Mouse (Mus musculus): ENCODE data around the gene Slc45a2. TPM values are rescaled to one million over a fixed set of nuclear protein-coding genes. Genes with fewer than 3 reads are reported as not detected.

Slc45a2 gene
- polyA plus RNA-seq, 1 experiment from 2014 or later: 0.07 TPM

GRCm38 (mm10) chr15:11066299-11066698, 65.8 kb downstream of the Slc45a2 start:
- Histone ChIP-seq H3K9me3 (ENCODE audit: control insufficient read depth, low read length) (no peaks in the 10 kb centered on the region), H3K36me3 (ENCODE audit: control insufficient read depth, insufficient read depth, low read length) (no peaks in the 10 kb centered on the region), H3K4me2 (ENCODE audit: low read depth, low read length) (peak overlapping the region; percentile 42), H3K4me1 (ENCODE audit: control insufficient read depth, insufficient read depth, low read length) (peaks cover 9% of the 10 kb centered on the region; the same call in 1 of the 2 replicates), H3K9ac (replicated peaks; ENCODE audit: low read depth, low read length) (no peak overlapping the region), H3K27me3 (ENCODE audit: control insufficient read depth, insufficient read depth, low read length) (no peaks in the 10 kb centered on the region), H3K27ac (ENCODE audit: low read depth, low read length) (no peak overlapping the region), H3K4me3 (ENCODE audit: low read depth, low read length) (no peak overlapping the region)
- 16% methylated on average over 5 of the region's 5 CpGs for WGBS
- no peak for ATAC-seq (ENCODE audit: low read depth)

- Histone ChIP-seq H3K9me3 (ENCODE audit: control insufficient read depth, low read length) (no peaks in the 10 kb centered on the region), H3K27me3 (ENCODE audit: control insufficient read depth, insufficient read depth, low read length) (no peaks in the 10 kb centered on the region), H3K27ac (ENCODE audit: low read depth, low read length) (no peak overlapping the region), H3K9ac (replicated peaks; ENCODE audit: low read depth, low read length) (no peak overlapping the region), H3K36me3 (ENCODE audit: control insufficient read depth, insufficient read depth, low read length) (no peaks in the 10 kb centered on the region), H3K4me2 (ENCODE audit: low read depth, low read length) (no peak overlapping the region), H3K4me3 (ENCODE audit: low read depth, low read length) (no peak overlapping the region), H3K4me1 (ENCODE audit: control insufficient read depth, insufficient read depth, low read length) (peaks cover 9% of the 10 kb centered on the region; the same call in 1 of the 2 replicates)
- no peak for ATAC-seq (ENCODE audit: low read depth)
- 89% methylated on average over 7 of the region's 7 CpGs for WGBS
These were observed 67.4 kb downstream of the Slc45a2 start for GRCm38 (mm10) chr15:11067891-11068290.

GRCm38 (mm10) chr15:11075726-11076361, 75.3 kb downstream of the Slc45a2 start:
- Histone ChIP-seq H3K4me1 (ENCODE audit: control insufficient read depth, insufficient read depth, low read length) (no peaks in the 10 kb centered on the region), H3K9me3 (ENCODE audit: control insufficient read depth, low read length) (no peaks in the 10 kb centered on the region), H3K27ac (ENCODE audit: low read depth, low read length) (no peak overlapping the region), H3K4me2 (ENCODE audit: low read depth, low read length) (no peak overlapping the region), H3K4me3 (ENCODE audit: low read depth, low read length) (no peak overlapping the region), H3K27me3 (ENCODE audit: control insufficient read depth, insufficient read depth, low read length) (no peaks in the 10 kb centered on the region), H3K36me3 (ENCODE audit: control insufficient read depth, insufficient read depth, low read length) (no peaks in the 10 kb centered on the region), H3K9ac (replicated peaks; ENCODE audit: low read depth, low read length) (no peak overlapping the region)
- WGBS: 80% methylated on average over 3 of the region's 3 CpGs
- ATAC-seq (ENCODE audit: low read depth): no peak

Other genes with a start within 250 kb of the Slc45a2 start
- gene C1qtnf3, start 48.4 kb upstream of the Slc45a2 start, polyA plus RNA-seq (2014; fragmentation: Nextera tagmentation; extraction: Ambion mirVana): 21.2 and 23.6 TPM in 2 replicates
- 14.2 TPM in 2 replicates for gene Amacr, start 19.0 kb upstream of the Slc45a2 start, polyA plus RNA-seq (2014; fragmentation: Nextera tagmentation; extraction: Ambion mirVana)
- 1.2 and 1.7 TPM in 2 replicates for gene Rxfp3, start 37.3 kb downstream of the Slc45a2 start, polyA plus RNA-seq (2014; fragmentation: Nextera tagmentation; extraction: Ambion mirVana)
- 2.2 and 4.1 TPM in 2 replicates for gene Adamts12, start 64.1 kb downstream of the Slc45a2 start, polyA plus RNA-seq (2014; fragmentation: Nextera tagmentation; extraction: Ambion mirVana)

Data from neural tube, embryonic 14.5 days (tissue).